Mouse (Mus musculus) urinary bladder, adult 2 months (tissue): ENCODE data around the gene Pi4k2b. TPM values are rescaled to one million over a fixed set of nuclear protein-coding genes. Genes with fewer than 3 reads are reported as not detected.
"Not testable (repeated sequence)": the region's sequence is repeated elsewhere in the genome, so short reads cannot be mapped to it uniquely, and the experiment has no call there.

ENCODE experiments used
- DNase-seq: peaks from one replicate; pipeline ENCODE4 v3.0.0; 2022; ENCODE audit warnings: low spot score
- polyA plus RNA-seq: library from polyadenylated mRNA; depleted of rRNA; stranded (reverse); fragments of >200 nt; gene quantifications from 2 replicates; pipeline ENCODE4 v1.2.3, GENCODE M21; 2012; rRNA removed

The Pi4k2b gene
- 10.2 and 12.2 TPM in 2 replicates for polyA plus RNA-seq

DNA sequence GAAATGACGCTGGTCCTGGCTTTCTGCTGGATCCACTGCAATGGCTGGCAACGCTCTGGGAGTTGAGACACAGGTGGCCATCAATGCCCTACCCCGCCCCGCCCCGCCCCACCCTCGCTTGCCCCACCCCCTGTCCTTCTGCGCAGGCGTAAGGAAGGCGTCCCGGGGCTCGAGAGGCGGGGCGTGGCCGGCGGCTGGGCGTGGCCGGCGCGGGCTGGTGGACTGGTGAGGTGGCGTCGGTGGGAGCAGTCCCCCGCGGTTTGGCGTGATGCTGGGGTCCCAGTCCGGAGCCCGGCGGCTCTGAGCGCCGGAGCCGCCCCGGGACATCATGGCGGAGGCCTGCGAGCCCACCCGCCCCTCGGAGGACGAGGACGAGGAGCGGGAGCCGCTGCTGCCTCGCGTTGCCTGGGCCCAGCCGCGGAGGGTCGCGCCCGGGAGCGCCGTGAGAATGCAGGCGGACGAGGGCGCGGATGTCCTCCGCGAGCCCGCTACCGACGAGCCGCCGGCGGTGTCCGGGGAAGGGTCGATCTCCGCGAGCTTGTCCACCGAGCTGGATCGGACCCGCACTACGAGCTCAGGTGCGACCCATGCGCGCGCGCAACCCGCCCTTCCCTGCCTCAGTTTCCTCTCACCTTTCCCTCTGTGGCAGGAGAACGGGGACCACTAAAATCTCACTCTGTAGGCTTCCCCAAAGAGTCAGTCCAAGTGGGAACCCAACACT is at the start of gene Pi4k2b:
Gene Pi4k2b, plus strand, starts transcription at position 184 of the 721 bp plus-strand sequence.
- DNase-seq = peak; percentile 76

DNA sequence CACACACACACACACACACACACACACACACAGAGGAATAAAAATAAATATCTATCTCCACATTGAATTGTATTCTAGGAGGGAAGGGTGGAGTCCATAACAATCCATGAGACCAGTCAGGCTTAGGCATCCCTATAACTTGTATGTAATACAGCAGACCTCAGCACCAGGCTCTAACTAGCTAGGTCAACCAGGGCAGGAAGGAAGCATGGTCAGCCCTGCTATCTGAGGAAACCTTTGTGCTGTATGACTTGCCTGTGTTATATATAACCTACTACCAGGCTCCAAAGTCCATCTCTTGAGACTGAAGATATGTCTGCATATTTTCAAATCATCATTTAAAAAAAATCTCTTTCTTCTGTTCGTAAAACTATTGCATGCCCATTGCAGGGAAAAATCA is 44.1 kb upstream of the Pi4k2b start:
- DNase-seq = no peak

DNA sequence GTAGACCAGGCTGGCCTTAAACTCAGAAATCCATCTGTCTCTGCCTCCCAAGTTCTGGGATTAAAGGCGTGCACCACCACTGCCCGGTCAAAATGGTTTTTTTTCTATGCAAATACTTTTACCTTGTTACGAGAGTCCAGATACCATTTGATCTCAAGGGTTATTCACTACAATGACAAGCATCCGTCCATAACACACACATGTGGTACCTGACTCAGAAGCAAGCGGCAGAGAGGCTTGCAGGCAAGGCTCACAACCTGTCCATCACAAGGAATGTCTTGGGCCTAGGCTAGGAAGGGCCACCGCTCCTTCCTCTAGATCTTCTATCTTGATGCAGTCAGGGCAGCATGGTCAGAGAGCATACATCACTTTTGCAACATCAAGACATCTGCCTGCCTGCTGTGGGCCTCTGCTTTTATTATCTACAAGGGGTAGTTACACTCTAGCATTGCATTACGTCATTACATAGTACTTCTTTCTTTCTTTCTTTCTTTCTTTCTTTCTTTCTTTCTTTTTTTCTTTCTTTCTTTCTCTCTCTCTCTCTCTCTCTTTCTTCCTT is 43.4 kb upstream of the Pi4k2b start:
- DNase-seq = not testable (repeated sequence)

DNA sequence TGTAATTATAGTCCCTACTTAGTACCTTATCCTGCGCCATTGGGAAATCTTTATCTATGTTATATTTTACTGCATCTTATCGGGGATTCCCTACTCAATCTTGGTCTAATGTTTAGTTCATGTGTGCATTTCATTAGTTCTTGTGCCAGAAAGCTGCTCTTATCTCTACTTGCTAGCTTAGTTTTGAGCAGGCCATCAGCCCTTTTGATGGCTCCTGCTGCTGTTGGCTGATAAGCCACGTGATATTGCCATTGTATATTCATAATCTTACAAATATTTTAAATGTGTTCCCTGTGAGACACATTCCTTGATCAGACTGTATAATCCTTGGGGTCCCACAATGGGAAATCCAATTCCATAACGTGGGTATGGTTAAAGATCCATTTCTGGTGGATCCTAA is 36.8 kb upstream of the Pi4k2b start:
- DNase-seq = no peak

DNA sequence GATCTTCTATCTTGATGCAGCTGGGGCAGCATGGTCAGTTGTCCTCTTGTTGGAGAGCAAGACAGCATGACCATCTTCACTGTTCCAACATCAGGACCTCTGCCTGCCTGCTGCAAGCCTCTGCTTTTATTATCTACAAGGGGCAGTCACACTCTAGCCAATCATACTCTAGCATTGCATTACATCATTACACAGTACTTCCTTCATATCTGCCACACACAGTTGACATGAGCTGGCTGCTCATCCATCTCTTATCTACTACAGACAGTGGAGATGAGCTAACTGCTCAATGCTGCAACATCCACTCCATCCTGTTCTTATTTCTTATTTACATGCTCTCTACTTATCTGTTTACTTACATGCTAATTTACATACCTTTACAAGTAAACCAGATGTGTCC is 28.7 kb upstream of the Pi4k2b start:
- no peak for DNase-seq

DNA sequence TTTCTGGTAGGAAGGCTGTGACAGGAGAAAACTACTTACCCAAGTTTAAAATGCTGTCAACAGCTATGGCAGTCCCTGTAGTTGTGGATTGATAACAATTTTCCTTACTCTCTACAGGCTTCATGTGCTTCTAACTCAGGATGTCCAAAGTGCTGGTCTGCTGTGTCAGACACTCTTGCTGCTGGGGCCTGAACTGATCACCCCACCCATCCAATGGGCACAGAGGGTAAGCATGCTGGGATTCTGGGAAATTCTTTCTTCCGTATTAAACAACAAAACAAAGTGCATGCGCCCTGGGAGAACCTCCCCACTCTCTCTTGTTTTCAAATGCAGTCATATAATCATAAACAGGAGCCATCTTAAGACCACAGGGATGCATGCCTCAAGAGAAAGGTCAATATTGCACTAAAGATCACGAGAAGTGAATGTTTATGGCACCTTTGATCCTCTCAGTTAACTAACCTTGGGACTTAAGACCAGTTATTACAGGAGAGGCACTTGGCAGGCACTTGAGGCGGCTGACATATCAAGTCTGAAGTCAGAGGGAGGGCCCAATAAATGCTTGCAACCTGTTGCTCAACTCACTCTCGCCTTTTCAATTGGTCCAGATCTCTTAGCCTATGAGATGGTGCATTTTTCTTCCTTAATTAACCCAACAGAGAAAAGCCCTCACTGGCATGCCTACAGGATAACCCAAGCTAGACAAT is 24.5 kb upstream of the Pi4k2b start:
- DNase-seq = no peak

DNA sequence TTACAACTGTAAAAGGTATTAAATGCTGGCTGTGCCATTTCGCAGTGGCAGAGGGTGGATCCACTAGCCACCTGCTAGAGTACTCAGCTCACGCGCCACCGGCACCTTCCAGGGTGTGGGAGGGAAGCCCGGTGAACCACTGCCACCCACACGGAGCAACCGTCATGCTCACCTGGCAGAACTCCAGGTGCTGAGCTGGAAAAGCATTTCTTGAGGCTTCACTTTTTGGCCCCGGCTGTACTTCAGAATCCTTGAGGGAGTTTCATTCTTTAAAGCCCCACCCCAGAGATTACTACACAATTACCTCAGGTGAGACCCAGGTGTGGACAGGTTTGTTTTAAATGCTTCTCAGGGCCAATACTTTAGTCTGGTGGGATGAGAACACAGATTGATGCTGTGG is 20.4 kb upstream of the Pi4k2b start:
- DNase-seq = no peak

DNA sequence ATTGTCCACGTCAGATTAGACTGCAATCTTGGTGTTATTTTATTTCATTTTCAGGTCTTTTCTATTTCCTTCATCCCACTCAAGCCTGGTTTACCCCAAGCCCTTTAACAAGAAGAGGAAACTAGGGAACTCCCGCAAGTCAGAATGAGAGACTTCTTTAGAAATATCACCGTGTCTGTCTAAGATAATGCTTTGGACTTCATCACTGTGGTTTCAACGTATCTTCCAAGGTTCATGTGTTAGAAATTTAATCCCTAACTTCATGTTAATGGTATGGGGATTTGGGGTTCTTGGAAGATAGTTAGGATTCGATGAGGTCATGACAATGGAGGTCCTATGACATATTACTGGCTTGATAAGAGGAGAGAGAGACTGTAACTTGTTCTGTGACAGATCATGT is 13.6 kb upstream of the Pi4k2b start:
- DNase-seq = no peak

DNA sequence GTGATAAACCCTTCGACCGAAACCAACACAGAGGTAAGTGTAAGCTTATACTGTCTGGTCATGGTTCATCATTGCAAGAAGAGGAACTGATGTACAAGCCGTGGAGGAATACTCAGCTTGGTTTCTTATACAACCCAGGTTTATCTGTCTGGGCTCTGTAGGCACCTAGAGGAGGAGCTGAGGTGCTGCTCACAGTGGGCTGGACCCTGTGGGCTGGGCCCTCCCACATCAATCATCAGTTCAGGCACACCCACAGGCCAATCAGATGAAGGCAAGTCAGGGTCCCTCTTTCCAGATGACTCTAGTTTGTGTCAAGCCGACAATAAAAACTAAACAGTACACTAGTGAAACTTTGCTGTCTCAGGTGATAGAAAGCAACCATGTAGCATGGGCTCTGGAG is 8.6 kb upstream of the Pi4k2b start:
- no peak for DNase-seq

DNA sequence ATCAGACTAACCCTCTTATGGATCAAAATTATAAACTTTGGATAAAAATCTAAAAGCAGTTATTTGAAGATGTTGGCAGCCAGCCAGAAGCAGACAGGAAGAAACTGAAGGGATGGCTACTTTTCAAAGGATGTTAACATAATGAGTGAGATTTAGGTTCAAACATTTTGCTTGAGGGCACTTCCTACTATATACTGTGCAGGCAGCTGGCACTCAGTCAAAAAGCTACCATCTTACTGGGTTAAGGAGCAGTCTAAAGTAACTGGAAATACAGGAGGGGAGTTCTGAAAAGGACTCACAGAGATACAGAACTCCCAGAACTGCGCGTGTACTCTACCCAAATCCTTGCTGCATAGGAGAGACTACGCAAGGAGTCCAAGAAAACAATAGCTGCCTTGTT is 5.3 kb upstream of the Pi4k2b start:
- DNase-seq = no peak

DNA sequence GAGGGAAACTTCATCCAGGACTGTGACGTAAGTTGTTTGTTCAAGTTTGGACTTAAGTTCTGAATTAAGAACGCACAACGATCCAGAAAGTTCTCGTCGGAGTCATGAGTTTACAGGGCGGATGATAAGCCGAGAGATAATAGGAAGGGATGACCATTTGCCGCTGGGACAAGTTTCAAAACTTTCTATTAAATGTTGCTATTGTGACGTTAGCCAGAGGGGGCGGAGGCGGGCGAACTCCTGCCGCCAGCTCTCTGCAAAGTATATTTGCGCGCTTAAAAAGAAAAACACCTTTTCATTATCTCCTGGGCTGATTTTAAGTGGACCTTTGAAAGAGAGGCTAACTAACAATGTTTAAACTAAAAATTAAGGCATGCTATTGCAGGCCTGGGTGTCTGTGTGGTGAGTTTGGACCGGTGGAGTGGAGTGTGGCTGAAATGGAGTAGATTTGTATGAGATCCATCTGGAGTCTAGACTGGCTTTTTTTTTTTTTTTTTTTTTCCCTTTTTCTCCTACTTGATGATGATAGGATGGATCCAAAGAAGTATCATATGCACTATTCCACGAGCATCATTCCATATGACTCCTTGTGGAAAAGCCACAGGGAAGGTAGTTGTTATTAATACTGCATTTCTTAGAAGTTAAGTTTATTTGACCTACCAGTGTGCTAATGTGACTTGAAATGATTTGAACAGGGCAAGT is 889 bp downstream of the Pi4k2b start:
- DNase-seq = no peak

DNA sequence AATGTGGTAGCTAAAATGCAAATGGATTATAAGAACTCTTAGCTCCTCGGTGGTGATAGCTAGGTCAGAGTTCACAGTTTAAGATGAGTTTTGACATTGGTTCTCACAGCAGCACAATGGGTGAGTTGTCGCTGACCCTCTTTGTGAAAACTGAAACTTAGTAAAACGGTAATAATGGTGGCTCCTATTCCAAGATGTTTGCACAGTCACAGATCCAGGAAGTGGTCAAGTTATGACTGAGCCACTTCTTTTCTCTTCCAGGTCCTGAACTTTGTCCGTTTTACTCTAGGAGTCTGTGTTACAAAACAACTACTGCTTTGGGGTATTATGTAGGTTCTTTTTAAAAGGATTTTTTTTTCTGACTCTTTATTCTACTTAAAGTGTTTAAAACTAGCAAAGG is 1.9 kb downstream of the Pi4k2b start:
- DNase-seq = no peak

DNA sequence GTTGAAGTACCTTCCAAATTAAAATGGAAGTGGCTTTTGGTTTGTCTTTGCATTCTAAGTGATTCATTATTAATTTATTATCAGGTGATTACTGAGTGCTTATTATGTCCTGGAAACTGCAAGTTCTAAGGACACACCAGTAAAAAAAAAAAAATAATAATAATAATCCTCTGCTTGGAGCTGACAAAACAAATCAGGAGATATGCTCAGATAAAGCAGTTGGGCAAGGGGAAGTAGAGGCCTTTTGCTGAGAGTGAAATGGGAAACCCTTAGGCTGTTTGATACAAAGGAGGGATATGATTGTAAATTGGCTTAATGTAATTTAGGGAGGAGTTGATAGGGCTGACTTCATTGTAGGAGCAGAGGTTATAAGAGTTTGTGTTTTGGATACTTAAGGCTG is 5.5 kb downstream of the Pi4k2b start:
- DNase-seq = no peak

DNA sequence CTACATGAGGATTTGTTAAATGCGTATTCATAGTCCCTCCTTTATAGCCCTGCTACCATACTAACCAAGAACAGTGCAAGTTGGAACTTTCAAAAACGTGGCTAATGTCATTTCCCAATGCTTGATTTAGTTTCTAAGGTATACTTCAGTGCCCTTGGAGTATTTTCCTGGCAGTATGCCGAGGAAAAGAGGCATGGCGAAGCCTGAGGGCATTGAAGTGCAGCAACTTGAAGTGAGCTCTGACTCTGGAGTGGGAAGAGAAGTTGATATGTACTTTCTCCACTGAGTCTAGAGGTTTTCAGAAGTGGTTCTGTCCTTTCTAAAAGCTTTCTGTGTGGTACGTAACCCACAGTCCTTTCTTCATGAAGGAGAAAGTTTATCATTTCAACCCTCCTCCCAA is 7.4 kb downstream of the Pi4k2b start:
- DNase-seq = no peak

DNA sequence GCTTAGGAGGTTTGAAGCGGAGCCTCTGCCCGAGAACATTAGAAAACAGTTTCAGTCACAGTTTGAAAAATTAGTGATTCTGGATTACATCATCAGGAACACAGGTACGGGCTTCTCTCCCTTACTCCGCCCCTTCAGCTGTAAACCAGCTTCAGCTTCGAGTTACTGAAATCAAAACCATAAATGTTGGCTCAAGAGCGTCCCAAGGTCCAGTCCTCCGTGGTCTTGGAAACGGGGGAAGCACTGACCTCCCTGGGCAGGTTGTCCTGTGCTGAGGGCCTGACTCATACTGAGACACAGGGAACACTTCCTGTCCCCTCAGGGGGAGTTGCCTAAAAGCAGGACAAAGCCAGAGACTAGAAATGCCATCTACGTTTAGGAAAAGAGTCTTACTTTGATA is 11.8 kb downstream of the Pi4k2b start:
- DNase-seq = no peak

DNA sequence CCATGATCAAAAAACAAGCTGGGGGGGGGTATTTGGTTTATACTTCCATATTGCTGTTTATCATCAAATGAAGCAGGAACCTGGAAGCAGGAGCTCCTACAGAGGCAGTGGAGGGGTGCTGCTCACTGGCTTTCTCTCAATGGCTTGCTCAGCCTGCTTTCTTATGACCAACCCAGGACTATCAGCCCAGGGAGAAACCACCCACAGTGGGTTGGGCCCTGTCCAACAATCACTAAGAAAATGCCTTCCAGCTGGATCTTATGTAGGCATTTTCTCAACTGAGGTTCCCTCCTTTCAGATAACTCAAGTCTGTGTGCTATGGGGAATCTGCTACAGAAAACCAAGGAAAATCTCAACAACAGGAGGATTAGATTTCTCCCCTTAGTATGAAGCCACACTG is 12.8 kb downstream of the Pi4k2b start:
- no peak for DNase-seq

DNA sequence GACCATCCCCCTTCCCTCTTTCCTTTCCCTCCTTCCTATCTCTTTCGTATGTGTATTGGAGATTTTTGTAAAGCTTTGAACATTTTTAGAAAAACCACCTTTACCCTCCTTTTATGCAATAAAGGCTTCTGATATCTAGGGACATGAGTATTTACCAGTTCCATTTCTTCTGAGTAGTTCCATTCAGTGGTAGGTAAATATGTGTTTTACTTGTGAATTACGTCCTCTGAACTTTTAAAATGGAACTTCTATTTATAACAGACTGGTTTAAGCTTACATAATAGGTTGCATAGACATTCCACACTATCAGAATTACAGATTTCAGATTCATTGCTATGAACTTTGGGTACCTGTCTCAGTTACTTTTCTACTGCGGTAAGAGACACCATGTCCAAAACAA is 14.0 kb downstream of the Pi4k2b start:
- DNase-seq = no peak

DNA sequence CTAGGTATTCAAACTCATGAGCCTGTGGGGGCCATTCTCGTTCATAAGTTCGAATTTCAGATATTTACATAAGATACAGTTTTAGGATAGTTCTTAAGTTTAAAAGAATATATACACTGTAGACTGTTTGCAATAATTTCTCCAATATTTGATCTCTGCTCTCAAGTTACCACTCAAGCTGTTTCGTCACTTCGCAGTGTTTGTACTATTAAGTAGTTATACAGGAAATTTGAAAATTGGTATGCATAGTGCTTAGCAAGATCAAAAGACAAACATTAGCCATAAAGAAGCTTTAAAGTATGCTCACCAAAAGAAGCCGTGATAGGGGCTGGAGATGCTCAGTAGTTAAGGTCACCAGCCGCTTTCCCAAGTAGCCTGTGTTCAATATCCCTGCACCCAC is 14.6 kb downstream of the Pi4k2b start:
- no peak for DNase-seq

DNA sequence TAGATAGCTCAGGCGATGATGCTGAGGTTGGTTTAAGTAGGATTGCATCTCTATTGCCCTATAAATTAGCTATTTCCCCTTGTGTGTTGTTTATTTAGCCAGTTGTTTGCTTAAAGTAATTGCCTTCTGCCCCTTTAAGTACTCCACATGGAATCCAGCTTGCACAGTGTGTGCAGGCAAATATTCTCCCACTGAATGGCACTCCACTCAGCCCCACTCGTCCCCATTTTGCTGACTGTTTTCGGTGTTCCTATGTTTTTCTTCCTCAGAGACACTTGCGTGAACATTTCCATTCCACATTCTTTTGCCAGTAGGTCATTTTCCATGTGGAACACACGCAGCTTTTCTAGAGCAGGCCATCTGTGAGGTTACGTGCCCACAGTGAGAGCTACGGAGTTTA is 21.2 kb downstream of the Pi4k2b start:
- DNase-seq = no peak

DNA sequence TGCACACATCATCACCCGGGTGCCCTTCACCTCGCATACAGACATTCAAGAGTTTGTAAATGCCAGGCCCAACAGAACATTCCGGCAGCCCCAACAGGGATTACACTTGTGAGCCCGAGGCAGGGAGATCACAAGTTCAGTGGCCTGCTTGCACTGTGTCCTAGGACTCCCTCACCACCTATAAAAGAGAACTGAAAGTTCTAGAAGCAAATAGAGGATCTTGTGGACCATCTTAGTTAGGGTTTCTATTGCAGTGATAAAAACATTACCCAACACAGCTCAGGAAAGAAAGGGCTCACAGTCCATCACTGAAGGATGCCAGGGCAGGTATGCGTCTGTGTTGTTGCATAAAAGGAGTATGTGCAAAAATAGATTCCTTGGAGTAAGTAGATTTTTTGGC is 32.9 kb downstream of the Pi4k2b start:
- no peak for DNase-seq

DNA sequence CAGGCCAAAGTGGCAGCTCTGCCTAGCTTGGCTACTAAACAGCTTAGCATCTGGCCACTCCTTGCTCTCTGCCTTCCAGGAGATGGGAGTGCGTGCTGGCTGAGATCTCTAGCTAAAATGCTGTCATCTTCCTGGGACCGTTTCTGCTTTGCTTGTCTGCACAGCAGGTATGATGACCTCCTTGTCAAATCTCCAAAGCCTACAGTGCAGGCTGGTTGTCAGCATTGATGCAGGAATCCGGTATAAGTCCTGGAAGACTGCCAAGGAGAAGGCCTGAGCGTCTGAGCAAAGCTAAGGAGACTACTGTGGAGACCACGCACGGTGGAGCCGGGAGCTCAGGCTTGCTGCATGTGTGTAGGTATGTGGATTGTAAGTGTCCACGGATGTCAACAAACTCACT is 33.9 kb downstream of the Pi4k2b start, which contains the start of gene Zcchc4:
Gene Zcchc4, plus strand, starts transcription at position 173 of the 400 bp plus-strand sequence.
- DNase-seq = no peak
